Mouse (Mus musculus): ENCODE measurements around the gene Cpne5.
A peak's percentile ranks its signal among the peaks of the same experiment; 100 is the strongest.

Cpne5 gene

GRCm38 (mm10) chr17:29210037-29210436, 27.9 kb downstream of the Cpne5 start:
- DNase-seq (ENCODE audit: low read depth, low spot score), result no peak

- no peak for DNase-seq (ENCODE audit: low read depth, low spot score)
Measured at GRCm38 (mm10) chr17:29206052-29206451, 31.9 kb downstream of the Cpne5 start.

- DNase-seq (ENCODE audit: low read depth, low spot score), result no peak
Measured at GRCm38 (mm10) chr17:29202604-29203003, 35.4 kb downstream of the Cpne5 start.

- no peak for DNase-seq (ENCODE audit: low read depth, low spot score)
Measured at GRCm38 (mm10) chr17:29199821-29200220, 38.1 kb downstream of the Cpne5 start.

GRCm38 (mm10) chr17:29199151-29199800, 38.7 kb downstream of the Cpne5 start:
- no peak for DNase-seq (ENCODE audit: low read depth, low spot score)

GRCm38 (mm10) chr17:29195579-29195978, 42.4 kb downstream of the Cpne5 start:
- DNase-seq (ENCODE audit: low read depth, low spot score), result no peak

- no peak for DNase-seq (ENCODE audit: low read depth, low spot score)
Measured at GRCm38 (mm10) chr17:29188989-29189388, 49.0 kb downstream of the Cpne5 start.

- no peak for DNase-seq (ENCODE audit: low read depth, low spot score)
Measured at GRCm38 (mm10) chr17:29186989-29187859, 50.7 kb downstream of the Cpne5 start.

- DNase-seq (ENCODE audit: low read depth, low spot score), result no peak
Measured at GRCm38 (mm10) chr17:29185376-29186046, 52.5 kb downstream of the Cpne5 start.

GRCm38 (mm10) chr17:29183162-29183561, 54.8 kb downstream of the Cpne5 start:
- DNase-seq (ENCODE audit: low read depth, low spot score), result no peak

- DNase-seq (ENCODE audit: low read depth, low spot score), result no peak
Measured at GRCm38 (mm10) chr17:29181751-29182150, 56.2 kb downstream of the Cpne5 start.

GRCm38 (mm10) chr17:29180406-29181127, 57.4 kb downstream of the Cpne5 start:
- DNase-seq (ENCODE audit: low read depth, low spot score), result no peak

GRCm38 (mm10) chr17:29179917-29180316, 58.0 kb downstream of the Cpne5 start:
- no peak for DNase-seq (ENCODE audit: low read depth, low spot score)

GRCm38 (mm10) chr17:29178503-29179059, 59.4 kb downstream of the Cpne5 start:
- no peak for DNase-seq (ENCODE audit: low read depth, low spot score)

GRCm38 (mm10) chr17:29176391-29177267, 61.3 kb downstream of the Cpne5 start:
- DNase-seq (ENCODE audit: low read depth, low spot score), result no peak

- no peak for DNase-seq (ENCODE audit: low read depth, low spot score)
Measured at GRCm38 (mm10) chr17:29175693-29176092, 62.3 kb downstream of the Cpne5 start.

- DNase-seq (ENCODE audit: low read depth, low spot score), result no peak
Measured at GRCm38 (mm10) chr17:29173165-29173564, 64.8 kb downstream of the Cpne5 start.

GRCm38 (mm10) chr17:29172062-29172461, 65.9 kb downstream of the Cpne5 start:
- no peak for DNase-seq (ENCODE audit: low read depth, low spot score)

- peak; percentile 24 for DNase-seq (ENCODE audit: low read depth, low spot score)
Measured at GRCm38 (mm10) chr17:29171001-29171772, 66.8 kb downstream of the Cpne5 start.

Measured in c-Kit-negative CD71-positive TER-119-positive erythroid progenitor cells, embryonic 14.5 days (primary cell).